Mouse (Mus musculus): ENCODE measurements around the gene 2510039O18Rik. TPM values are rescaled to one million over a fixed set of nuclear protein-coding genes. Genes with fewer than 3 reads are reported as not detected.

The 2510039O18Rik gene
- polyA plus RNA-seq, 1 experiment from 2014 or later: 14.9 TPM

GRCm38 (mm10) chr4:147941045-147942020 lies 638 bp downstream of the 2510039O18Rik start:
- 9% methylated on average over 70 of the region's 88 CpGs for whole genome bisulfite sequencing
- Histone ChIP-seq H3K27me3 (ENCODE audit: control insufficient read depth, insufficient read depth, low read length) (peaks cover 3% of the 10 kb centered on the region), H3K4me1 (ENCODE audit: control insufficient read depth, insufficient read depth, low read length) (peaks cover 16% of the 10 kb centered on the region), H3K36me3 (ENCODE audit: control insufficient read depth, insufficient read depth, low read length) (peaks cover 20% of the 10 kb centered on the region), H3K9me3 (ENCODE audit: control insufficient read depth, low read length) (no peaks in the 10 kb centered on the region), H3K9ac (replicated peaks; ENCODE audit: low read depth, low read length) (peak overlapping the region; percentile 86), H3K4me2 (ENCODE audit: low read depth, low read length) (peak overlapping the region; percentile 98), H3K4me3 (ENCODE audit: low read depth, low read length) (peak overlapping the region; percentile 83), H3K27ac (ENCODE audit: low read depth, low read length) (peak overlapping the region; percentile 52)
- peak; percentile 58 for ATAC-seq (ENCODE audit: low read depth)

- ATAC-seq (ENCODE audit: low read depth): no peak
- H3K9me3 ChIP-seq (ENCODE audit: control insufficient read depth, low read length): no peaks in the 10 kb centered on the region
- no peaks in the 10 kb centered on the region for H3K27me3 ChIP-seq (ENCODE audit: control insufficient read depth, insufficient read depth, low read length)
- no peak overlapping the region for H3K4me2 ChIP-seq (ENCODE audit: low read depth, low read length)
- no peak overlapping the region for H3K4me3 ChIP-seq (ENCODE audit: low read depth, low read length)
- no peak overlapping the region for H3K27ac ChIP-seq (ENCODE audit: low read depth, low read length)
- 100% methylated on average over 1 of the region's 1 CpGs for WGBS
- peaks cover 16% of the 10 kb centered on the region for H3K4me1 ChIP-seq (ENCODE audit: control insufficient read depth, insufficient read depth, low read length)
- H3K36me3 ChIP-seq (ENCODE audit: control insufficient read depth, insufficient read depth, low read length): peaks cover 31% of the 10 kb centered on the region
- H3K9ac ChIP-seq (replicated peaks; ENCODE audit: low read depth, low read length): no peak overlapping the region
Measured at GRCm38 (mm10) chr4:147943005-147943404, 2.3 kb downstream of the 2510039O18Rik start.

DNA sequence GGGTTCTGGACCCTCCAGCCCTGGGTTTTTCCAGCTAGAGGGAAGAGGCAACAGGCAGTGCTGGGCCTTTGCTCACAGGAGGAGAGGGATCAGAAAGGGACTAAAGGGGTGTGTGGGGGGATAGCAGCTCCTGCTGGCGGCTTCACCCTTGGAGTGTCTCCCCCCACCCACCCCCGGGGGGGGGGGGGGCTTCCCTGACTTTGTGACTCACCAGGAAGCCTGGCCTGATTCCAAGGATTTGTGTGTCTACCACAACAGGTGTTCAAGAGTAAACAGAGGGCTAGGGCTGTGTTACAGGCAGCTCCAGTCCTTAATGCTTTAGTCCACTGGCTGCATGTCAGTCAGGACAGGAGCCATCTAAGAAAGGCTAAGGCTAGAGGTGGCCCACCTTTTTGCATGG lies 6.8 kb downstream of the 2510039O18Rik start:
- Histone ChIP-seq H3K36me3 (ENCODE audit: control insufficient read depth, insufficient read depth, low read length) (peaks cover 36% of the 10 kb centered on the region), H3K9ac (replicated peaks; ENCODE audit: low read depth, low read length) (no peak overlapping the region), H3K4me2 (ENCODE audit: low read depth, low read length) (no peak overlapping the region), H3K9me3 (ENCODE audit: control insufficient read depth, low read length) (no peaks in the 10 kb centered on the region), H3K27ac (ENCODE audit: low read depth, low read length) (no peak overlapping the region), H3K27me3 (ENCODE audit: control insufficient read depth, insufficient read depth, low read length) (no peaks in the 10 kb centered on the region), H3K4me1 (ENCODE audit: control insufficient read depth, insufficient read depth, low read length) (peaks cover 4% of the 10 kb centered on the region; the same call in 1 of the 2 replicates), H3K4me3 (ENCODE audit: low read depth, low read length) (no peak overlapping the region)
- 63% methylated on average over 2 of the region's 2 CpGs for WGBS
- no peak for ATAC-seq (ENCODE audit: low read depth)

GRCm38 (mm10) chr4:147953590-147953989 lies 12.9 kb downstream of the 2510039O18Rik start:
- no peak for ATAC-seq (ENCODE audit: low read depth)
- Histone ChIP-seq H3K27ac (ENCODE audit: low read depth, low read length) (no peak overlapping the region), H3K4me2 (ENCODE audit: low read depth, low read length) (no peak overlapping the region), H3K36me3 (ENCODE audit: control insufficient read depth, insufficient read depth, low read length) (peaks cover 3% of the 10 kb centered on the region; the same call in 1 of the 2 replicates), H3K4me1 (ENCODE audit: control insufficient read depth, insufficient read depth, low read length) (no peaks in the 10 kb centered on the region), H3K9ac (replicated peaks; ENCODE audit: low read depth, low read length) (no peak overlapping the region), H3K27me3 (ENCODE audit: control insufficient read depth, insufficient read depth, low read length) (no peaks in the 10 kb centered on the region), H3K4me3 (ENCODE audit: low read depth, low read length) (no peak overlapping the region), H3K9me3 (ENCODE audit: control insufficient read depth, low read length) (no peaks in the 10 kb centered on the region)
- WGBS: 16% methylated on average over 4 of the region's 4 CpGs

DNA sequence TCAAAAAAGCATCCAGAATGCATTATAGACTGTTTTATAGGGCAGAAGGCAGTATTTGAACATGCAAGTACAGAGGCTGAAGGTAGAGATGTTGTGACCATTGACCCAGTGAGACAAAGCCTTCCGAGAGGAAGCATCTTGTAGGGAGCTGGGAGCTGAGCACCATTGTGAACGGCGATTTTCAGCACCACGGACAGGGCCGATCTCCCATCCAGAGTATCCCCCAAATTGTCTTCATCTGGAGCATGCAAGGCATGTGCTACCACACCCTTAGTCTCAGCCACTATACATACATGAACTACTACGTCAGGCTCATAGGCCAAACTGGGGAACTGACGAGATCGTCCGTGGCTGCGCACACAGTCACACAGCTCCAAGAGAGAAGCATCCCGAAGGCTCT lies 16.4 kb downstream of the 2510039O18Rik start:
- Histone ChIP-seq H3K27me3 (ENCODE audit: control insufficient read depth, insufficient read depth, low read length) (no peaks in the 10 kb centered on the region), H3K36me3 (ENCODE audit: control insufficient read depth, insufficient read depth, low read length) (no peaks in the 10 kb centered on the region), H3K9me3 (ENCODE audit: control insufficient read depth, low read length) (no peaks in the 10 kb centered on the region), H3K27ac (ENCODE audit: low read depth, low read length) (no peak overlapping the region), H3K9ac (replicated peaks; ENCODE audit: low read depth, low read length) (no peak overlapping the region), H3K4me1 (ENCODE audit: control insufficient read depth, insufficient read depth, low read length) (no peaks in the 10 kb centered on the region), H3K4me3 (ENCODE audit: low read depth, low read length) (no peak overlapping the region), H3K4me2 (ENCODE audit: low read depth, low read length) (no peak overlapping the region)
- ATAC-seq (ENCODE audit: low read depth): no peak
- 45% methylated on average over 11 of the region's 11 CpGs for WGBS

DNA sequence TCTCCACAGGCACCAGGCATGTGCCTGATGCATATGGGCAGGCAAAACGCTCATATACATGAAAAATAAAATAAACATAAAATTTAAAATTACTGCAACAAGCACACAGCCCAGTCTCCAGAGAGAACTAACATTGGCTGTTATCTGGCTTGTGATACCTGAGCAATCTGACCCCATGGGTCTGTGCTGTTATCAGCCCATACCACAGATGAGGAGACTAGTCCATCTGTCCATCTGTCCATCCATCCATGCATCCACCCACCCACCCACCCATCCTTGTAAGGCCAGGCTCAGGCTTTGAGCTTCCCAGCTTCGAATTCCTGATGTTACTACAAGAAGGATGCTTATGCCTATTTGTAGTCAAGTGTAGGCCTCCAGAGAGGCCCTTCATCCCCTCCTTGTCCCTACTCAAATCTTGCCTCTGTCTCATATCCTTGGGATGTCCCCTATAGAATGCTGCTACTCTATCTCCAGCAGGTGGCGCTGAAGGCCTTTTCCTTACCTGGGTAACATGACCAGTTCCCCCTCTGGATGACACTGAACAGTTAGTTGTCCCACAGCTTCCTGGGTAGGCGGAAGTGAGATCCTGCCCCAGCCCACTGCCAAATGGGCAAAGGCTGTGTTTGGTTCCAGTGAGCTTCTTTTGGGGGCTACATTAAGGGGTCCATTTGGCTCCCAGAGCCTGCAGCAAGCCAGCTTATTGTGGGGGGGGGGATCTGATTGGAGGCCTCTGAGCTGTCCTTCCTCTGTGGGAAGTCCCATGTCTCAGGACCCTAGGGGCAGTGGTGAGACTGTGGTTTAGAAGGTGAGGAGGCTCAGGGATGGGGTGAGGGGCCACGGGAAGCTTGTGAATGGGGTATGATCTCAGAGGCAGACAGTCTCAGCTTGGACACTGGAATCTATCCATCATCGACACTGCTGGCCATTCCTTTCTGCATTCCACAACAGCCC lies 19.5 kb downstream of the 2510039O18Rik start:
- WGBS: 49% methylated on average over 6 of the region's 6 CpGs
- H3K4me3 ChIP-seq (ENCODE audit: low read depth, low read length): no peak overlapping the region
- H3K4me1 ChIP-seq (ENCODE audit: control insufficient read depth, insufficient read depth, low read length): no peaks in the 10 kb centered on the region
- H3K27ac ChIP-seq (ENCODE audit: low read depth, low read length): no peak overlapping the region
- no peak overlapping the region for H3K4me2 ChIP-seq (ENCODE audit: low read depth, low read length)
- no peak overlapping the region for H3K9ac ChIP-seq (replicated peaks; ENCODE audit: low read depth, low read length)
- no peaks in the 10 kb centered on the region for H3K9me3 ChIP-seq (ENCODE audit: control insufficient read depth, low read length)
- H3K27me3 ChIP-seq (ENCODE audit: control insufficient read depth, insufficient read depth, low read length): no peaks in the 10 kb centered on the region
- peak; percentile 89 for ATAC-seq (ENCODE audit: low read depth)
- H3K36me3 ChIP-seq (ENCODE audit: control insufficient read depth, insufficient read depth, low read length): no peaks in the 10 kb centered on the region

DNA sequence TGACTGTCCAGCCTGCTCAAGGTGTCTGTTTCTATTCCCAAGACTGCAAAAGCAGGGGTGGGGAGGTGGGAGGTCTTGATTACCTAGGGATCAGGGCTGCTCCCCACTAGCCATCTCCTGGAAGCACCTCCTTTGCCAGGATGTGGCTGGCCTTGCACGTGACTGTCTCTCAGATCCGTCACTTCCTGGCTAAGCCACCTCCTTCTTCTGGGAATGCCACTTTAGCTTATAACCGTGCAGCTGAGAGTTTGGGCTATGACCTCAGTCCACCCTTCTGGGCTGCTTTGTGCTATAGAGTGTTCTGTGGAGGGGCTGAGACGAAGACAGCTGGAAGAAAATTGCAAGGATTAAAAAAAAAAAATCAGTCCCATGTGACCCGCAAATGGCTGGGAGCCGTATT lies 22.1 kb downstream of the 2510039O18Rik start:
- Histone ChIP-seq H3K27ac (ENCODE audit: low read depth, low read length) (no peak overlapping the region), H3K27me3 (ENCODE audit: control insufficient read depth, insufficient read depth, low read length) (no peaks in the 10 kb centered on the region), H3K4me2 (ENCODE audit: low read depth, low read length) (no peak overlapping the region), H3K9me3 (ENCODE audit: control insufficient read depth, low read length) (no peaks in the 10 kb centered on the region), H3K4me1 (ENCODE audit: control insufficient read depth, insufficient read depth, low read length) (no peaks in the 10 kb centered on the region), H3K9ac (replicated peaks; ENCODE audit: low read depth, low read length) (no peak overlapping the region), H3K36me3 (ENCODE audit: control insufficient read depth, insufficient read depth, low read length) (no peaks in the 10 kb centered on the region), H3K4me3 (ENCODE audit: low read depth, low read length) (no peak overlapping the region)
- 64% methylated on average over 6 of the region's 6 CpGs for WGBS
- no peak for ATAC-seq (ENCODE audit: low read depth)

- no peak overlapping the region for H3K4me3 ChIP-seq (ENCODE audit: low read depth, low read length)
- no peaks in the 10 kb centered on the region for H3K36me3 ChIP-seq (ENCODE audit: control insufficient read depth, insufficient read depth, low read length)
- H3K9me3 ChIP-seq (ENCODE audit: control insufficient read depth, low read length): no peaks in the 10 kb centered on the region
- H3K27me3 ChIP-seq (ENCODE audit: control insufficient read depth, insufficient read depth, low read length): no peaks in the 10 kb centered on the region
- H3K4me1 ChIP-seq (ENCODE audit: control insufficient read depth, insufficient read depth, low read length): no peaks in the 10 kb centered on the region
- no peak for ATAC-seq (ENCODE audit: low read depth)
- H3K27ac ChIP-seq (ENCODE audit: low read depth, low read length): no peak overlapping the region
- H3K4me2 ChIP-seq (ENCODE audit: low read depth, low read length): no peak overlapping the region
- WGBS: 89% methylated on average over 15 of the region's 15 CpGs
- no peak overlapping the region for H3K9ac ChIP-seq (replicated peaks; ENCODE audit: low read depth, low read length)
Measured at GRCm38 (mm10) chr4:147963623-147964022, 22.9 kb downstream of the 2510039O18Rik start.
